Mouse (Mus musculus) stomach, postnatal 0 days (tissue): Measurements from ENCODE around the gene Gm20605. TPM values are rescaled to one million over a fixed set of nuclear protein-coding genes. Genes with fewer than 3 reads are reported as not detected.
"Not testable (repeated sequence)": the region's sequence is repeated elsewhere in the genome, so short reads cannot be mapped to it uniquely, and the experiment has no call there.

Source experiments
- ATAC-seq: fragments of 200-750 bp; cut with Nextera tagmentation; 2 replicates; pipeline ENCODE4 v1.8.0; 2017; ENCODE audit not compliant: low FRiP score, low TSS enrichment
- DNase-seq: peaks from one replicate; pipeline ENCODE4 v3.0.0-alpha.2; 2016; ENCODE audit warnings: low spot score
- H3K27ac ChIP-seq: fragments of 300-500 bp; sonication (generic); replicated peaks from 2 replicates; pipeline ENCODE4 v1.5.1; 2014; ENCODE audit warnings: mild to moderate bottlenecking, control low read depth
- H3K27me3 ChIP-seq: fragments of 300-500 bp; sonication (generic); 2 replicates; pipeline ENCODE4 v1.6.1; 2014; ENCODE audit warnings: low read length; ENCODE audit not compliant: control insufficient read depth, insufficient read depth
- H3K36me3 ChIP-seq: fragments of 300-500 bp; sonication (generic); 2 replicates; pipeline ENCODE4 v1.6.1; 2014; ENCODE audit warnings: low read length, mixed read lengths; ENCODE audit not compliant: control insufficient read depth, insufficient read depth
- H3K4me1 ChIP-seq: fragments of 300-500 bp; sonication (generic); replicated peaks from 2 replicates; pipeline ENCODE4 v1.6.1; 2014; ENCODE audit warnings: antibody characterized with exemption; ENCODE audit not compliant: control insufficient read depth, insufficient read depth
- H3K4me2 ChIP-seq: fragments of 300-500 bp; sonication (generic); replicated peaks from 2 replicates; pipeline ENCODE4 v1.6.1; 2014; ENCODE audit warnings: low read depth, mild to moderate bottlenecking, control low read depth, moderate library complexity
- H3K4me3 ChIP-seq: fragments of 300-500 bp; sonication (generic); 2 replicates; pipeline ENCODE4 v1.5.1; 2014; ENCODE audit warnings: low read depth, low read length, control low read depth
- H3K9ac ChIP-seq: fragments of 300-500 bp; sonication (generic); 2 replicates; pipeline ENCODE4 v1.6.1; 2014; ENCODE audit warnings: mild to moderate bottlenecking, low read length, control low read depth, mixed read lengths
- H3K9me3 ChIP-seq: fragments of 300-500 bp; sonication (generic); 2 replicates; pipeline ENCODE4 v1.6.1; 2016; ENCODE audit warnings: low read length; ENCODE audit not compliant: control insufficient read depth
- CTCF ChIP-seq: IDR thresholded peaks from 2 replicates; pipeline ENCODE4 v1.5.1; 2016; ENCODE audit warnings: antibody characterized with exemption, low read depth, mild to moderate bottlenecking, moderate library complexity
- EP300 ChIP-seq: optimal IDR thresholded peaks from 2 replicates; pipeline ENCODE3; 2016; ENCODE audit warnings: antibody characterized with exemption
- WGBS: fragments of 180-500 bp; shearing (Covaris S2); extraction: QIAGEN DNeasy Blood & Tissue Kit; methylation state at CpG from one replicate; pipeline ENCODE4 v1.1.7; 2014; 5-methylcytosine and 5-hydroxymethylcytosine counted together
- polyA plus RNA-seq: library from polyadenylated mRNA; unstranded; fragments of >200 nt; fragmentation: Nextera tagmentation; extraction: Ambion mirVana; gene quantifications from 2 replicates; pipeline ENCODE4 v1.2.1, GENCODE M21; 2015

Gene Gm20605
- polyA plus RNA-seq, 1 experiment from 2014 or later: 2.4 TPM

GRCm38 (mm10) chr5:137610056-137610455 lies 18.9 kb upstream of the Gm20605 start:
- TF ChIP-seq EP300 (no peak), CTCF (no peak)
- ATAC-seq (no peak), DNase-seq (no peak)
- no peaks in the 10 kb centered on the region for H3K9me3 ChIP-seq
- H3K27ac ChIP-seq: peak overlapping the region; percentile 89; the same call in 1 of the 2 replicates
- H3K9ac ChIP-seq: peak overlapping the region; percentile 59
- H3K27me3 ChIP-seq: no peaks in the 10 kb centered on the region
- H3K4me3 ChIP-seq: peak overlapping the region; percentile 21
- no peaks in the 10 kb centered on the region for H3K36me3 ChIP-seq
- H3K4me2 ChIP-seq: peak overlapping the region; percentile 50
- WGBS: 76% methylated on average over 4 of the region's 4 CpGs
- peaks cover 12% of the 10 kb centered on the region for H3K4me1 ChIP-seq

- Histone ChIP-seq H3K27me3 (no peaks in the 10 kb centered on the region), H3K9me3 (no peaks in the 10 kb centered on the region), H3K27ac (peak overlapping the region; percentile 89), H3K4me2 (peak overlapping the region; percentile 50), H3K36me3 (no peaks in the 10 kb centered on the region), H3K9ac (peak overlapping the region; percentile 59), H3K4me3 (peak overlapping the region; percentile 21), H3K4me1 (peaks cover 12% of the 10 kb centered on the region)
- peak; percentile 54 for DNase-seq
- WGBS: 18% methylated on average over 12 of the region's 12 CpGs
- TF ChIP-seq EP300 (no peak), CTCF (no peak)
- no peak; the same call in 1 of the 2 replicates for ATAC-seq
These were observed 18.3 kb upstream of the Gm20605 start for GRCm38 (mm10) chr5:137610548-137611244.

GRCm38 (mm10) chr5:137611245-137611602 lies 17.8 kb upstream of the Gm20605 start:
- 16% methylated on average over 6 of the region's 6 CpGs for WGBS
- no peaks in the 10 kb centered on the region for H3K27me3 ChIP-seq
- TF ChIP-seq CTCF: no peak
- TF ChIP-seq EP300: no peak
- no peaks in the 10 kb centered on the region for H3K36me3 ChIP-seq
- peaks cover 12% of the 10 kb centered on the region for H3K4me1 ChIP-seq
- peak overlapping the region; percentile 50 for H3K4me2 ChIP-seq
- H3K4me3 ChIP-seq: peak overlapping the region; percentile 21
- ATAC-seq (peak; percentile 47; the same call in 1 of the 2 replicates), DNase-seq (peak; percentile 57)
- H3K9me3 ChIP-seq: no peaks in the 10 kb centered on the region
- H3K9ac ChIP-seq: peak overlapping the region; percentile 59
- peak overlapping the region; percentile 89 for H3K27ac ChIP-seq

- Histone ChIP-seq H3K4me2 (no peak overlapping the region), H3K36me3 (no peaks in the 10 kb centered on the region), H3K9me3 (no peaks in the 10 kb centered on the region), H3K4me1 (peaks cover 12% of the 10 kb centered on the region), H3K4me3 (no peak overlapping the region), H3K9ac (peak overlapping the region; percentile 31), H3K27me3 (no peaks in the 10 kb centered on the region), H3K27ac (peak overlapping the region; percentile 78)
- WGBS: 49% methylated on average over 5 of the region's 5 CpGs
- DNase-seq (no peak), ATAC-seq (0 out of 2 replicates have a peak, but pooled peaks have one; percentile 18)
- TF ChIP-seq CTCF: 0 out of 2 replicates have a peak, but pooled peaks have one; percentile 1
- TF ChIP-seq EP300: no peak
These were observed 15.9 kb upstream of the Gm20605 start for GRCm38 (mm10) chr5:137613076-137613475.

GRCm38 (mm10) chr5:137613550-137613949 lies 15.4 kb upstream of the Gm20605 start, which contains the start of gene Pcolce:
Pcolce (minus strand) TSS chr5:137613784.
- 34% methylated on average over 11 of the region's 11 CpGs for WGBS

GRCm38 (mm10) chr5:137614921-137615320 lies 14.1 kb upstream of the Gm20605 start:
- H3K27ac ChIP-seq, H3K36me3 ChIP-seq, DNase-seq, H3K27me3 ChIP-seq, H3K4me3 ChIP-seq, H3K4me1 ChIP-seq, H3K9me3 ChIP-seq, H3K4me2 ChIP-seq, H3K9ac ChIP-seq, ATAC-seq: not testable (repeated sequence)
- WGBS: 63% methylated on average over 2 of the region's 2 CpGs
- peak; percentile 40 for TF ChIP-seq CTCF

More at GRCm38 (mm10) chr5:137613550-137613949, 15.4 kb upstream of the Gm20605 start, which contains the start of gene Pcolce:
- Histone ChIP-seq H3K36me3 (no peaks in the 10 kb centered on the region), H3K27ac (peak within 1 kb of the TSS; percentile 78), H3K9me3 (no peaks in the 10 kb centered on the region), H3K4me1 (peaks cover 10% of the 10 kb centered on the region), H3K4me2 (no peak within 1 kb of the TSS), H3K9ac (peak within 1 kb of the TSS; percentile 31), H3K4me3 (no peak within 1 kb of the TSS), H3K27me3 (no peaks in the 10 kb centered on the region)
- ATAC-seq (peak; percentile 84), DNase-seq (peak; percentile 86)
- no peak for TF ChIP-seq EP300
- TF ChIP-seq CTCF: no peak
